Mouse (Mus musculus): Measurements from ENCODE around the gene Arhgap44.

Arhgap44 gene

GRCm38 (mm10) chr11:65162767-65163120 is at the start of gene Arhgap44:
Arhgap44 (minus strand) TSS chr11:65162961.
- Histone ChIP-seq H3K4me1 (replicated peaks; ENCODE audit: low read depth, low read length) (peaks cover 25% of the 10 kb centered on the region), H3K36me3 (ENCODE audit: insufficient read depth, low read length) (no peaks in the 10 kb centered on the region), H3K9me3 (ENCODE audit: low read length) (no peaks in the 10 kb centered on the region), H3K27me3 (ENCODE audit: insufficient read depth, low read length) (peaks cover 6% of the 10 kb centered on the region; the same call in 1 of the 2 replicates), H3K4me3 (replicated peaks; ENCODE audit: low read length) (peak within 1 kb of the TSS; percentile 97)
- no peak for TF ChIP-seq POU5F1 (IDR thresholded peaks at IDR 0.05; ENCODE audit: borderline replicate concordance, low read length)
- TF ChIP-seq NANOG (IDR thresholded peaks at IDR 0.05; ENCODE audit: borderline replicate concordance, low read length): no peak
- no peak for TF ChIP-seq CTCF (conservative IDR thresholded peaks at IDR 0.05; ENCODE audit: low read length)

DNA sequence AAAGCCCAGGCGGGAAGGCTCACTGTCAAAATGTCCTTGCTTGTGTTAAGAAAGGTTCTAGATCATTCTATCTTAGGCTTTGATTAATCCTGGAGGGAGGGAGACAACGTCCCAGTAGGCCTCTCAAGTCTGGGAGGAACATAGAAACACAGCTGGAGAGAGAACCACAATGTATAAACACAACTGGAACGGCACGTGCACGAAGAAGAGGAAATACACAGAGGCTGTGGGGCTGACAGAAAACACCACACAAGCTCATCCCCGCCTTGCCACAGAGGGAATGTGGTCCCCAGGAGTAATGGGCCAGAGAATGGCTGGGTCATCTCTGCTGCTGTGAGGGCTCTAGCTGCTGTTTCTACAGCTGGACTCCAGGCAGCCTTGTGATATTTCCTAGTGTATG is 48.9 kb upstream of the Arhgap44 start:
- TF ChIP-seq POU5F1 (IDR thresholded peaks at IDR 0.05; ENCODE audit: borderline replicate concordance, low read length): no peak
- no peak for TF ChIP-seq CTCF (conservative IDR thresholded peaks at IDR 0.05; ENCODE audit: low read length)
- no peak for TF ChIP-seq NANOG (IDR thresholded peaks at IDR 0.05; ENCODE audit: borderline replicate concordance, low read length)
- H3K27me3 ChIP-seq (ENCODE audit: insufficient read depth, low read length): no peaks in the 10 kb centered on the region
- H3K36me3 ChIP-seq (ENCODE audit: insufficient read depth, low read length): no peaks in the 10 kb centered on the region
- no peaks in the 10 kb centered on the region for H3K4me1 ChIP-seq (replicated peaks; ENCODE audit: low read depth, low read length)
- H3K4me3 ChIP-seq (replicated peaks; ENCODE audit: low read length): no peak overlapping the region
- H3K9me3 ChIP-seq (ENCODE audit: low read length): no peaks in the 10 kb centered on the region

DNA sequence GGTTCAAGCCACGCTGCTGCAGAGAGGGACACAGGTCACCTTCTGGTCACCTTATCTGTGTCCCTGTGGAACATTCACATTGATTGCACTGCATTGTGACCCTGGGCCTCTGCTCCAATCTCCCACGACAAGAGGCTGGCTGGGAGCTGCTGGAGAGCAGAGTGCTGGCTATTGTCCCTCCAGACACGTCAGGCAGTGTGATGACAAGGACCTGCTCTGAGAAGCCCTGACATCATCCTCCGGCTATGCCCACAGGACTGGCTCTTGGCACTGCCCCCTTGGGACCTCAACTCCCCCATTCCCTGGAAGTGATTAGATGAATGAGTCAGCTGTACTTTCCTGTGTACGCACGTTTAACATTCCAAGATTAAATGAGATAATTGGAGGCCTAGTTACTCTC is 46.7 kb upstream of the Arhgap44 start:
- Histone ChIP-seq H3K4me1 (replicated peaks; ENCODE audit: low read depth, low read length) (0 out of 2 replicates have a peak, but pooled peaks cover 6% of the 10 kb centered on the region), H3K9me3 (ENCODE audit: low read length) (no peaks in the 10 kb centered on the region), H3K4me3 (replicated peaks; ENCODE audit: low read length) (no peak overlapping the region), H3K36me3 (ENCODE audit: insufficient read depth, low read length) (no peaks in the 10 kb centered on the region), H3K27me3 (ENCODE audit: insufficient read depth, low read length) (no peaks in the 10 kb centered on the region)
- no peak for TF ChIP-seq CTCF (conservative IDR thresholded peaks at IDR 0.05; ENCODE audit: low read length)
- no peak for TF ChIP-seq POU5F1 (IDR thresholded peaks at IDR 0.05; ENCODE audit: borderline replicate concordance, low read length)
- no peak for TF ChIP-seq NANOG (IDR thresholded peaks at IDR 0.05; ENCODE audit: borderline replicate concordance, low read length)

- Histone ChIP-seq H3K4me1 (replicated peaks; ENCODE audit: low read depth, low read length) (0 out of 2 replicates have a peak, but pooled peaks cover 6% of the 10 kb centered on the region), H3K36me3 (ENCODE audit: insufficient read depth, low read length) (no peaks in the 10 kb centered on the region), H3K9me3 (ENCODE audit: low read length) (no peaks in the 10 kb centered on the region), H3K4me3 (replicated peaks; ENCODE audit: low read length) (no peak overlapping the region), H3K27me3 (ENCODE audit: insufficient read depth, low read length) (no peaks in the 10 kb centered on the region)
- TF ChIP-seq CTCF (conservative IDR thresholded peaks at IDR 0.05; ENCODE audit: low read length) (no peak), POU5F1 (IDR thresholded peaks at IDR 0.05; ENCODE audit: borderline replicate concordance, low read length) (no peak), NANOG (IDR thresholded peaks at IDR 0.05; ENCODE audit: borderline replicate concordance, low read length) (no peak)
Observed at GRCm38 (mm10) chr11:65205306-65205705, 42.5 kb upstream of the Arhgap44 start.

GRCm38 (mm10) chr11:65204651-65205050 is 41.9 kb upstream of the Arhgap44 start:
- 0 out of 2 replicates have a peak, but pooled peaks cover 6% of the 10 kb centered on the region for H3K4me1 ChIP-seq (replicated peaks; ENCODE audit: low read depth, low read length)
- no peaks in the 10 kb centered on the region for H3K9me3 ChIP-seq (ENCODE audit: low read length)
- H3K36me3 ChIP-seq (ENCODE audit: insufficient read depth, low read length): no peaks in the 10 kb centered on the region
- no peak for TF ChIP-seq POU5F1 (IDR thresholded peaks at IDR 0.05; ENCODE audit: borderline replicate concordance, low read length)
- TF ChIP-seq NANOG (IDR thresholded peaks at IDR 0.05; ENCODE audit: borderline replicate concordance, low read length): no peak
- no peak for TF ChIP-seq CTCF (conservative IDR thresholded peaks at IDR 0.05; ENCODE audit: low read length)
- H3K27me3 ChIP-seq (ENCODE audit: insufficient read depth, low read length): no peaks in the 10 kb centered on the region
- no peak overlapping the region for H3K4me3 ChIP-seq (replicated peaks; ENCODE audit: low read length)

DNA sequence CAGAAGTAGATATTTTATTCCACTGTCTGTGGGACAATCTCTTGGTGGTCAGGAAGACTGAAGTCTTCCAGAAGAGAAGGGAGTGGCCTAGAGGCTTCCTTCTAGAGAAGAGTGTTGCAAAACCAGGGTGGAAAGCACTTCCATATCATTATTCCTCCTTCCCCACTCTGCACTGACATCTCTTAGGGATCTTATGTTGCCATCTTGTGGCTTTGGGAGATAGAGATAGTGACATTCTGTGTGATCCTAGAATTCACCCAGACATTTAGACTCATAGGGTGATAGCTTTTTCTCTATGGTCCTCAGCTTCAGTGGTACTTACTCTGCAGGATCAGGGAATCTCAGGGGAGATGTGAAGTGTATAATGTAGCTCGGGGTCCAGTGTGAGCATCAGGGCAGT is 40.3 kb upstream of the Arhgap44 start:
- H3K9me3 ChIP-seq (ENCODE audit: low read length): no peaks in the 10 kb centered on the region
- TF ChIP-seq CTCF (conservative IDR thresholded peaks at IDR 0.05; ENCODE audit: low read length): no peak
- TF ChIP-seq POU5F1 (IDR thresholded peaks at IDR 0.05; ENCODE audit: borderline replicate concordance, low read length): no peak
- TF ChIP-seq NANOG (IDR thresholded peaks at IDR 0.05; ENCODE audit: borderline replicate concordance, low read length): no peak
- no peaks in the 10 kb centered on the region for H3K27me3 ChIP-seq (ENCODE audit: insufficient read depth, low read length)
- no peak overlapping the region for H3K4me3 ChIP-seq (replicated peaks; ENCODE audit: low read length)
- 0 out of 2 replicates have a peak, but pooled peaks cover 6% of the 10 kb centered on the region for H3K4me1 ChIP-seq (replicated peaks; ENCODE audit: low read depth, low read length)
- no peaks in the 10 kb centered on the region for H3K36me3 ChIP-seq (ENCODE audit: insufficient read depth, low read length)

DNA sequence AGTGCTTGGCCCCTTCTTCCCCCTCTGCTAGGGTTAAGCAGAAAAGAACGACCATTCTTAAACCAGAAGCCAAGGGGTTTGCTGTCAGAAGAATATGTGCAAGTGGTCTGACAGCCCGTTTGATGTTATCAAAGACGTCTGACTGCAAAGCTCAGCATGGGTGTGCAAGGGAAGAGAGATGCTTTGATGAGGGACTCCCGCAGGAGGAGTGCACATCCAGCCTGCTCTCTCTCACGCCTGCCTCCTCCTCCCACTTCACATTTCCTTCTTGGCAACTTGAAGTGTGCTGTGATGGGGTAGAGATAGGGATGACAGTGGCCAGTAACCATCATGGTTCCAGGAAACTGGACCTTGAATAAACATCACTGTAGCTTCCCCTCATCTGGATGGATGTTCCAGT is 39.5 kb upstream of the Arhgap44 start:
- H3K36me3 ChIP-seq (ENCODE audit: insufficient read depth, low read length): no peaks in the 10 kb centered on the region
- no peaks in the 10 kb centered on the region for H3K9me3 ChIP-seq (ENCODE audit: low read length)
- TF ChIP-seq POU5F1 (IDR thresholded peaks at IDR 0.05; ENCODE audit: borderline replicate concordance, low read length) (no peak), CTCF (conservative IDR thresholded peaks at IDR 0.05; ENCODE audit: low read length) (no peak), NANOG (IDR thresholded peaks at IDR 0.05; ENCODE audit: borderline replicate concordance, low read length) (no peak)
- H3K4me3 ChIP-seq (replicated peaks; ENCODE audit: low read length): no peak overlapping the region
- 0 out of 2 replicates have a peak, but pooled peaks cover 6% of the 10 kb centered on the region for H3K4me1 ChIP-seq (replicated peaks; ENCODE audit: low read depth, low read length)
- no peaks in the 10 kb centered on the region for H3K27me3 ChIP-seq (ENCODE audit: insufficient read depth, low read length)

DNA sequence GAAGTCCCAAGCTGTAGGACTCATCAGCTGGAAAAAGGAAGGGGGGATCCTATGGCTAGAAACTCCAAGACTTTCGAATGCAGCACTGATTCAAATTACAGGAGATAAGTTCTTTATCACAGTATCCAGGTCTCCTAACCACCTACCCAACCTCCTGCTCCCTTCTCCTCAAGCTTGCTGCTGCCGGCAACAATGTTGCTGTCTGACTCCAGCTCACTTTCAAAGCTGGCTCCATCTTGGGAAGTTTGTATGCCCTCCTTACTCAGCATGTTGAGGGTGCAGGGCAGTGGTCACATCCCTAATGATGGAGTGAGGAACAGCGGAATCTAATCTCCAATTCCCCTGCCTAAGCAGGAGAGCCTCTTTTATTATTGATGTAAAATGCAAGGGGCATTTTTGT is 35.3 kb upstream of the Arhgap44 start:
- Histone ChIP-seq H3K36me3 (ENCODE audit: insufficient read depth, low read length) (no peaks in the 10 kb centered on the region), H3K27me3 (ENCODE audit: insufficient read depth, low read length) (no peaks in the 10 kb centered on the region), H3K4me1 (replicated peaks; ENCODE audit: low read depth, low read length) (no peaks in the 10 kb centered on the region), H3K4me3 (replicated peaks; ENCODE audit: low read length) (no peak overlapping the region), H3K9me3 (ENCODE audit: low read length) (no peaks in the 10 kb centered on the region)
- TF ChIP-seq POU5F1 (IDR thresholded peaks at IDR 0.05; ENCODE audit: borderline replicate concordance, low read length) (no peak), CTCF (conservative IDR thresholded peaks at IDR 0.05; ENCODE audit: low read length) (no peak), NANOG (IDR thresholded peaks at IDR 0.05; ENCODE audit: borderline replicate concordance, low read length) (no peak)

- Histone ChIP-seq H3K4me3 (replicated peaks; ENCODE audit: low read length) (no peak overlapping the region), H3K9me3 (ENCODE audit: low read length) (no peaks in the 10 kb centered on the region), H3K27me3 (ENCODE audit: insufficient read depth, low read length) (no peaks in the 10 kb centered on the region), H3K36me3 (ENCODE audit: insufficient read depth, low read length) (no peaks in the 10 kb centered on the region), H3K4me1 (replicated peaks; ENCODE audit: low read depth, low read length) (no peaks in the 10 kb centered on the region)
- TF ChIP-seq POU5F1 (IDR thresholded peaks at IDR 0.05; ENCODE audit: borderline replicate concordance, low read length): no peak
- TF ChIP-seq CTCF (conservative IDR thresholded peaks at IDR 0.05; ENCODE audit: low read length): peak; percentile 93
- no peak for TF ChIP-seq NANOG (IDR thresholded peaks at IDR 0.05; ENCODE audit: borderline replicate concordance, low read length)
Observed at GRCm38 (mm10) chr11:65197280-65197679, 34.5 kb upstream of the Arhgap44 start.
